Comparison of ENCODE assay signal across 8 mouse cellular contexts in the genomic region with DNA sequence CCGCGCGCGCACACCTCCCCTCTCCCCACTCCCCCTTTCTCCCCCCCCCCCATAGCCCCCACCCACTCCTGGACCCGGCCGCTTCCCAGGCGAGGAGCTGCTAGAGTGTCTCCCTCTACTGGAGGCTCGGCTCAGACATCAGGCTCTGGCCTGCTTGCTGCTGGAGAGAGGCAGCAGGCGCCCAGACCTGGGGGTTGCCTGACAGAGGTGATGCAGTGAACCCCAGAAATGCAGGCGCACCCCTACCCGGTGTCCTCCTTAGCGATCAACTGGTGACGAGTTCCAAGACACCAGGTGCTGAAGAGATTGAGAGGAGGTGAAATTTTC. TPM values are rescaled to one million over a fixed set of nuclear protein-coding genes. Genes with fewer than 3 reads are reported as not detected.
A peak's percentile ranks its signal among the peaks of the same experiment; 100 is the strongest.
DNase-seq lines count a peak whose midpoint lies in the region; ATAC-seq and TF ChIP-seq lines count a peak whose summit lies in the region.

TSS of gene Pknox2 (minus strand) at position 49 of the 327 bp plus-strand sequence.

- H3K9ac ChIP-seq in forebrain, embryonic 13.5 days: peak within 1 kb of the TSS; percentile 96
- H3K9ac ChIP-seq in heart, embryonic 16.5 days (ENCODE audit: low read length): peak within 1 kb of the TSS; percentile 85
- H3K9ac ChIP-seq in liver, embryonic 14.5 days (replicated peaks): no peak within 1 kb of the TSS
- H3K9ac ChIP-seq in neural tube, embryonic 14.5 days (replicated peaks; ENCODE audit: low read depth, low read length): peak within 1 kb of the TSS; percentile 95

- TF ChIP-seq POLR2A in bone marrow macrophage, adult 2 months (IDR thresholded peaks at IDR 0.05; ENCODE audit: borderline replicate concordance, low read depth, low read length): no peak

- peak; percentile 86 for DNase-seq in kidney, postnatal 14 days
- peak in 1 of 3 experiments; percentile 9 for DNase-seq in liver, embryonic 14.5 days (ENCODE audit: low read depth in 3 of 3, low spot score in 3 of 3)
- DNase-seq in thymus, postnatal 36 days: peak; percentile 71 to 78

- 2% methylated on average over 9 of the region's 13 CpGs for WGBS in forebrain, embryonic 13.5 days
- WGBS in heart, embryonic 16.5 days: 2% methylated on average over 9 of the region's 13 CpGs
- 3% methylated on average over 11 of the region's 13 CpGs for WGBS in liver, embryonic 14.5 days (ENCODE audit: insufficient replicate concordance)
- under 1% methylated on average over 9 of the region's 13 CpGs for WGBS in neural tube, embryonic 14.5 days

- TF ChIP-seq EP300 in liver, embryonic 14.5 days (IDR thresholded peaks at IDR 0.05; ENCODE audit: low read depth): no peak

- no peaks in the 10 kb centered on the region for H3K4me1 ChIP-seq in bone marrow macrophage, adult 2 months (ENCODE audit: control insufficient read depth, insufficient read depth, low read length)
- peaks cover 28% of the 10 kb centered on the region for H3K4me1 ChIP-seq in forebrain, embryonic 13.5 days
- H3K4me1 ChIP-seq in heart, embryonic 16.5 days (ENCODE audit: control insufficient read depth, insufficient read depth, low read length): peaks cover 6% of the 10 kb centered on the region
- no peaks in the 10 kb centered on the region; a peak in 1 of 4 replicates for H3K4me1 ChIP-seq in liver, embryonic 14.5 days (replicated peaks; ENCODE audit: control insufficient read depth in 2 of 2, insufficient read depth in 2 of 2, low read length in 1 of 2)
- peaks cover 15% of the 10 kb centered on the region for H3K4me1 ChIP-seq in neural tube, embryonic 14.5 days (ENCODE audit: control insufficient read depth, insufficient read depth, low read length)

- no peaks in the 10 kb centered on the region for H3K27me3 ChIP-seq in C2C12 (ENCODE audit: control insufficient read depth, insufficient read depth, insufficient read length)
- peaks cover 5% of the 10 kb centered on the region; the same call in 1 of the 2 replicates for H3K27me3 ChIP-seq in forebrain, embryonic 13.5 days
- H3K27me3 ChIP-seq in heart, embryonic 16.5 days (ENCODE audit: control insufficient read depth, insufficient read depth, low read length): 0 out of 2 replicates have a peak, but pooled peaks cover 4% of the 10 kb centered on the region
- H3K27me3 ChIP-seq in liver, embryonic 14.5 days (ENCODE audit: control insufficient read depth, insufficient read depth, low read length): peaks cover 54% of the 10 kb centered on the region
- no peaks in the 10 kb centered on the region for H3K27me3 ChIP-seq in neural tube, embryonic 14.5 days (ENCODE audit: control insufficient read depth, insufficient read depth, low read length)

- ATAC-seq in forebrain, embryonic 13.5 days: peak; percentile 87
- ATAC-seq in heart, embryonic 16.5 days (replicated peaks; ENCODE audit: extremely low read depth, insufficient read depth, low FRiP score): peak; percentile 75
- ATAC-seq in liver, embryonic 14.5 days (ENCODE audit: insufficient read depth): peak; percentile 70
- peak; percentile 86 for ATAC-seq in neural tube, embryonic 14.5 days (ENCODE audit: low read depth)

- peak within 1 kb of the TSS; percentile 81 for H3K4me2 ChIP-seq in forebrain, embryonic 13.5 days
- H3K4me2 ChIP-seq in heart, embryonic 16.5 days (ENCODE audit: low read depth, low read length): peak within 1 kb of the TSS; percentile 94
- peak within 1 kb of the TSS; percentile 55 for H3K4me2 ChIP-seq in liver, embryonic 14.5 days (ENCODE audit: low read depth)
- H3K4me2 ChIP-seq in neural tube, embryonic 14.5 days (ENCODE audit: low read depth, low read length): peak within 1 kb of the TSS; percentile 81

- H3K27ac ChIP-seq in bone marrow macrophage, adult 2 months (ENCODE audit: insufficient read depth, low read depth, low read length): no peak within 1 kb of the TSS
- H3K27ac ChIP-seq in forebrain, embryonic 13.5 days: peak within 1 kb of the TSS; percentile 100
- peak within 1 kb of the TSS; percentile 88 for H3K27ac ChIP-seq in heart, embryonic 16.5 days (ENCODE audit: low read length)
- no peak within 1 kb of the TSS for H3K27ac ChIP-seq in liver, embryonic 14.5 days
- peak within 1 kb of the TSS; percentile 98 for H3K27ac ChIP-seq in neural tube, embryonic 14.5 days (ENCODE audit: low read depth, low read length)

- peak within 1 kb of the TSS; percentile 55 for H3ac ChIP-seq in C2C12 (ENCODE audit: control insufficient read depth, insufficient read length, low read depth)

- H3K9me3 ChIP-seq in forebrain, embryonic 13.5 days (replicated peaks): no peaks in the 10 kb centered on the region
- H3K9me3 ChIP-seq in heart, embryonic 16.5 days (replicated peaks; ENCODE audit: control insufficient read depth, low read length): no peaks in the 10 kb centered on the region
- H3K9me3 ChIP-seq in liver, embryonic 14.5 days (ENCODE audit: control insufficient read depth, low read length): no peaks in the 10 kb centered on the region
- no peaks in the 10 kb centered on the region for H3K9me3 ChIP-seq in neural tube, embryonic 14.5 days (ENCODE audit: control insufficient read depth, low read length)

- no peaks in the 10 kb centered on the region for H3K79me3 ChIP-seq in C2C12 (ENCODE audit: low read depth)

- H3K79me2 ChIP-seq in C2C12 (ENCODE audit: control insufficient read depth, insufficient read depth): no peaks in the 10 kb centered on the region

- H3K4me3 ChIP-seq in C2C12 (ENCODE audit: insufficient read depth, poor library complexity, severe bottlenecking): peak within 1 kb of the TSS; percentile 25
- H3K4me3 ChIP-seq in bone marrow macrophage, adult 2 months (ENCODE audit: insufficient read depth, low read length): peak within 1 kb of the TSS; percentile 58
- peak within 1 kb of the TSS; percentile 78 for H3K4me3 ChIP-seq in forebrain, embryonic 13.5 days
- peak within 1 kb of the TSS; percentile 77 for H3K4me3 ChIP-seq in heart, embryonic 16.5 days (ENCODE audit: low read length)
- peak within 1 kb of the TSS; percentile 34 to 46 for H3K4me3 ChIP-seq in liver, embryonic 14.5 days (ENCODE audit: insufficient read depth in 1 of 2, low read depth in 2 of 2, low read length in 2 of 2)
- H3K4me3 ChIP-seq in neural tube, embryonic 14.5 days (ENCODE audit: low read depth, low read length): peak within 1 kb of the TSS; percentile 88

- TF ChIP-seq CTCF in C2C12 (IDR thresholded peaks at IDR 0.05; ENCODE audit: control insufficient read depth, insufficient read depth, insufficient read length): peak; percentile 77
- TF ChIP-seq CTCF in bone marrow macrophage, adult 2 months (IDR thresholded peaks at IDR 0.05; ENCODE audit: low read depth, low read length): no peak
- peak; percentile 59 for TF ChIP-seq CTCF in liver, embryonic 14.5 days (IDR thresholded peaks at IDR 0.05; ENCODE audit: low read depth)

- H3K36me3 ChIP-seq in C2C12 (ENCODE audit: control insufficient read depth, insufficient read depth): no peaks in the 10 kb centered on the region
- no peaks in the 10 kb centered on the region for H3K36me3 ChIP-seq in forebrain, embryonic 13.5 days (ENCODE audit: poor library complexity, severe bottlenecking)
- no peaks in the 10 kb centered on the region for H3K36me3 ChIP-seq in heart, embryonic 16.5 days (ENCODE audit: control insufficient read depth, insufficient read depth)
- H3K36me3 ChIP-seq in liver, embryonic 14.5 days (replicated peaks; ENCODE audit: control insufficient read depth, insufficient read depth, low read depth): no peaks in the 10 kb centered on the region
- H3K36me3 ChIP-seq in neural tube, embryonic 14.5 days (ENCODE audit: control insufficient read depth, insufficient read depth, low read length): no peaks in the 10 kb centered on the region

TF ChIP-seq in C2C12, 6 proteins besides CTCF, POLR2A, EP300 and RAD21:
- TF ChIP-seq USF1 (IDR thresholded peaks at IDR 0.05; ENCODE audit: low read depth) (no peak), FOSL1 (IDR thresholded peaks at IDR 0.05; ENCODE audit: insufficient read depth, low read length, poor library complexity, severe bottlenecking) (no peak), MYOD1 (IDR thresholded peaks at IDR 0.05; ENCODE audit: control insufficient read depth, insufficient read length, low read depth) (no peak), MAX (IDR thresholded peaks at IDR 0.05) (no peak)

RNA-seq across cellular contexts. Expression of gene Pknox2, which starts in this region (rescaled TPM):
- polyA plus RNA-seq in C2C12 (2012; fragmentation: generic; extraction: Trizol): 8.5 TPM
- polyA plus RNA-seq in bone marrow macrophage, adult 2 months (2012; ENCODE audit: insufficient read depth, insufficient read length, missing spikeins): not detected in 2 replicates
- polyA plus RNA-seq in forebrain, embryonic 13.5 days (2015; fragmentation: Nextera tagmentation; extraction: Ambion mirVana): 18.7 and 23.4 TPM in 2 replicates
- polyA plus RNA-seq in heart, embryonic 16.5 days (2015; fragmentation: Nextera tagmentation; extraction: Ambion mirVana): 3.9 and 4.6 TPM in 2 replicates
- 0.16 and 0.18 TPM in 2 replicates for polyA plus RNA-seq in liver, embryonic 14.5 days (2012; rRNA removed)
- polyA plus RNA-seq in liver, embryonic 14.5 days (2014; fragmentation: Nextera tagmentation; extraction: Ambion mirVana): 0.08 TPM in 1 of 2 replicates, not detected in the other
- polyA plus RNA-seq in neural tube, embryonic 14.5 days (2014; fragmentation: Nextera tagmentation; extraction: Ambion mirVana): 33.4 and 39.0 TPM in 2 replicates

Comparison
In these comparisons a context has a peak if more than half of its experiments do, and no peak if none do; other contexts are left out.
1. Peak in ATAC-seq, H3K4me3 ChIP-seq and H3K4me2 ChIP-seq in liver, embryonic 14.5 days; RNA of the gene not detected or under 1 TPM.
2. H3K4me3 ChIP-seq: peak in every context shown above with its lines; median percentile 88 in neural tube, embryonic 14.5 days; 78 in forebrain, embryonic 13.5 days; 77 in heart, embryonic 16.5 days; 58 in bone marrow macrophage, adult 2 months; 40 in liver, embryonic 14.5 days; 25 in C2C12.
3. H3K27ac ChIP-seq: peak in forebrain, embryonic 13.5 days (single experiment), heart, embryonic 16.5 days (single experiment) and neural tube, embryonic 14.5 days (single experiment); none in bone marrow macrophage, adult 2 months (single experiment) and liver, embryonic 14.5 days (single experiment).
4. Peak in every context shown above with its lines, with median percentiles within 50 percentile points of each other: ATAC-seq and H3K4me2 ChIP-seq.